Mouse (Mus musculus) lung, adult 2 months (tissue): ENCODE data around the gene Gosr1.

ENCODE experiments used
- CTCF ChIP-seq: fragments of 200-500 bp; IDR thresholded peaks from 2 replicates; pipeline ENCODE4 v1.5.1; 2011; ENCODE audit warnings: mild to moderate bottlenecking, low read length, control low read depth; ENCODE audit not compliant: insufficient read depth
- POLR2A ChIP-seq: fragments of 200-500 bp; IDR thresholded peaks from 2 replicates; pipeline ENCODE4 v1.6.1; 2011; ENCODE audit warnings: low read depth, mild to moderate bottlenecking, control low read depth, low read length, borderline replicate concordance; ENCODE audit errors: extremely low read depth

DNA sequence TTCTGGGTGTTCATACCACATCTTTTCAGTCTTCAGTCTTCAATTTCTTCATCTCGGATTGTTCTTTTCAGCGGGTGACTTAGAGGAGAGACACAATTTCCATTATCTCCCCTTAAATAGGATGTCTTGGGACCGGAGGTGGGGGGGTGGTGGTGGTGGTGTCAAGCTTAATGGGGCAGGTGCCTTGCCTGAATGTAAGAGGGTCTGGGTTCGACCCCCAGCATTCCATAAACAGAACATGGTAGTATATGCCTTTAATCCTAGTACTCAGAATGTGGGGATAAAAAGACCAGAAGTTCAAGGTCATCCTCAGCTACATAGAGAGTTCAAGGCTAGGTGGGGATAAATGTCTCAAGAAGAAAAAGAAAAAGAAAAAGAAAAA is 353 bp upstream of the Gosr1 start:
- TF ChIP-seq CTCF (no peak), POLR2A (no peak)
